Mouse (Mus musculus) brown adipose tissue, adult 24 weeks (tissue): ENCODE measurements around the gene Tmem251. TPM values are rescaled to one million over a fixed set of nuclear protein-coding genes. Genes with fewer than 3 reads are reported as not detected.

Source experiments
- H3K27ac ChIP-seq: fragments of 200-500 bp; replicated peaks from 2 replicates; pipeline ENCODE4 v1.5.1; 2012; ENCODE audit warnings: low read depth, mild to moderate bottlenecking, low read length
- H3K4me1 ChIP-seq: fragments of 200-500 bp; 2 replicates; pipeline ENCODE4 v1.6.1; 2012; ENCODE audit warnings: low read length, mixed read lengths; ENCODE audit not compliant: control insufficient read depth, insufficient read depth, insufficient read length
- H3K4me3 ChIP-seq: fragments of 200-500 bp; 2 replicates; pipeline ENCODE4 v1.5.1; 2012; ENCODE audit warnings: low read depth, mild to moderate bottlenecking, low read length, moderate library complexity; ENCODE audit not compliant: insufficient read depth
- polyA plus RNA-seq: library from polyadenylated mRNA; stranded (reverse); fragments of >200 nt; gene quantifications from 2 replicates; pipeline ENCODE4 v1.2.4, GENCODE M21; 2012; ENCODE audit not compliant: missing spikeins, insufficient read depth, insufficient read length

The Tmem251 gene
- polyA plus RNA-seq, 1 experiment = 4.7 TPM

- H3K4me1 ChIP-seq = peaks cover 6% of the 10 kb centered on the region; the same call in 1 of the 2 replicates
- H3K4me3 ChIP-seq = peak overlapping the region; percentile 98
- peak overlapping the region; percentile 80 for H3K27ac ChIP-seq
Observed at GRCm38 (mm10) chr12:102758936-102759335, 15.4 kb downstream of the Tmem251 start.

- no peak overlapping the region for H3K4me3 ChIP-seq
- H3K27ac ChIP-seq = no peak overlapping the region
- H3K4me1 ChIP-seq = peaks cover 4% of the 10 kb centered on the region; the same call in 1 of the 2 replicates
Observed at GRCm38 (mm10) chr12:102761668-102762067, 18.1 kb downstream of the Tmem251 start.

- Histone ChIP-seq H3K4me3 (no peak overlapping the region), H3K4me1 (peaks cover 3% of the 10 kb centered on the region; the same call in 1 of the 2 replicates), H3K27ac (no peak overlapping the region)
Observed at GRCm38 (mm10) chr12:102763696-102764095, 20.1 kb downstream of the Tmem251 start.

- Histone ChIP-seq H3K27ac (no peak overlapping the region), H3K4me1 (no peaks in the 10 kb centered on the region)
Observed at GRCm38 (mm10) chr12:102769000-102769399, 25.4 kb downstream of the Tmem251 start.

GRCm38 (mm10) chr12:102771601-102772000 lies 28.0 kb downstream of the Tmem251 start:
- Histone ChIP-seq H3K27ac (no peak overlapping the region), H3K4me1 (no peaks in the 10 kb centered on the region), H3K4me3 (no peak overlapping the region)

More at GRCm38 (mm10) chr12:102769000-102769399, 25.4 kb downstream of the Tmem251 start:
- no peak overlapping the region for H3K4me3 ChIP-seq

GRCm38 (mm10) chr12:102772676-102773075 lies 29.1 kb downstream of the Tmem251 start:
- Histone ChIP-seq H3K27ac (no peak overlapping the region), H3K4me1 (no peaks in the 10 kb centered on the region), H3K4me3 (no peak overlapping the region)

GRCm38 (mm10) chr12:102776035-102776434 lies 32.5 kb downstream of the Tmem251 start:
- H3K4me1 ChIP-seq = no peaks in the 10 kb centered on the region
- H3K4me3 ChIP-seq = no peak overlapping the region
- no peak overlapping the region for H3K27ac ChIP-seq

GRCm38 (mm10) chr12:102778151-102778550 lies 34.6 kb downstream of the Tmem251 start:
- Histone ChIP-seq H3K4me1 (no peaks in the 10 kb centered on the region), H3K27ac (no peak overlapping the region)

GRCm38 (mm10) chr12:102779452-102779851 lies 35.9 kb downstream of the Tmem251 start:
- no peak overlapping the region for H3K4me3 ChIP-seq
- H3K4me1 ChIP-seq = no peaks in the 10 kb centered on the region
- H3K27ac ChIP-seq = no peak overlapping the region

More at GRCm38 (mm10) chr12:102778151-102778550, 34.6 kb downstream of the Tmem251 start:
- H3K4me3 ChIP-seq = no peak overlapping the region

- no peak overlapping the region for H3K4me3 ChIP-seq
- H3K4me1 ChIP-seq = no peaks in the 10 kb centered on the region
- no peak overlapping the region for H3K27ac ChIP-seq
Observed at GRCm38 (mm10) chr12:102782841-102783240, 39.3 kb downstream of the Tmem251 start.

GRCm38 (mm10) chr12:102784899-102785592 lies 41.5 kb downstream of the Tmem251 start:
- no peak overlapping the region for H3K27ac ChIP-seq

GRCm38 (mm10) chr12:102785593-102785985 lies 42.0 kb downstream of the Tmem251 start:
- Histone ChIP-seq H3K4me1 (no peaks in the 10 kb centered on the region), H3K4me3 (no peak overlapping the region), H3K27ac (no peak overlapping the region)

More at GRCm38 (mm10) chr12:102784899-102785592, 41.5 kb downstream of the Tmem251 start:
- H3K4me1 ChIP-seq = no peaks in the 10 kb centered on the region
- no peak overlapping the region for H3K4me3 ChIP-seq

GRCm38 (mm10) chr12:102787927-102788326 lies 44.4 kb downstream of the Tmem251 start:
- no peaks in the 10 kb centered on the region for H3K4me1 ChIP-seq
- H3K27ac ChIP-seq = no peak overlapping the region
- H3K4me3 ChIP-seq = no peak overlapping the region
